In the genomic region with DNA sequence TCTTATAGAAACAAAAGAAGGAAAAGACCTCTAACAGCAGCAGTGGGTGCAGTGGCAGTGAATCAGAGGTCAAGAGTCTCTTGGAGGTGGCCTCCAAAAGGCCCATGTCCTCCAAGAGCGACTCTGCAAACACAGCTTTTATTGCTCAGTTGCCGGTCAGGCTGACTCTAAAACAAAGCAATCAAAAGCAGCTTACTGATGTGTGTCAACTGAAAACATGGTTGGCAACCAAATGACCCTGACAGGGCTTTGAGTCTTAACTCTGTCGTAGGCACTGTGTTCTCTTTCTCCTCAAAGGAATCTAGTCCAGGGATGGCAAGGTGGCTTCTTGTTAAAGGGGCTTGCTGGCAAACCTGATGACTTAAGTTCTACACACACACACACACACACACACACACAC, we compare ENCODE assay signal across 32 mouse cellular contexts. TPM values are rescaled to one million over a fixed set of nuclear protein-coding genes. Genes with fewer than 3 reads are reported as not detected.
DNase-seq lines count a peak whose midpoint lies in the region; ATAC-seq and TF ChIP-seq lines count a peak whose summit lies in the region.
"Had no signal": no experiment of that assay in that cellular context is flagged by ENCODE, and none has a peak within 500 bp of the region (broad histone marks: within the 10 kb centered on the region; RNA-seq: fewer than 3 reads in every experiment).

No protein-coding gene starts in this region.

- no peak for TF ChIP-seq EP300 in ES-Bruce4 (IDR thresholded peaks at IDR 0.05; ENCODE audit: insufficient read depth, low read depth, low read length)

- WGBS in intestine, embryonic 15.5 days, result 48% methylated on average over 3 of the region's 3 CpGs

- no peaks in the 10 kb centered on the region for H3K4me1 ChIP-seq in ES-Bruce4 (ENCODE audit: control insufficient read depth, insufficient read depth, low read length)
- H3K4me1 ChIP-seq in intestine, embryonic 15.5 days (replicated peaks), result 0 out of 2 replicates have a peak, but pooled peaks cover 5% of the 10 kb centered on the region
- H3K4me1 ChIP-seq: forebrain, embryonic 15.5 days; hindbrain, embryonic 15.5 days; liver, embryonic 15.5 days; lung, embryonic 15.5 days; megakaryocyte, embryonic 14.5 days; midbrain, embryonic 13.5 days; neural tube, embryonic 15.5 days had no signal

- no peak overlapping the region for H3K4me3 ChIP-seq in ES-Bruce4 (ENCODE audit: low read depth, low read length)
- no peak overlapping the region for H3K4me3 ChIP-seq in intestine, embryonic 15.5 days (replicated peaks)
- H3K4me3 ChIP-seq: embryonic facial prominence, embryonic 13.5 days; forebrain, embryonic 10.5 days; forebrain, embryonic 15.5 days; hindbrain, embryonic 10.5 days; hindbrain, embryonic 15.5 days; layer of hippocampus, adult 2 months; left cerebral cortex, adult 2 months; limb, embryonic 12.5 days; liver, embryonic 15.5 days; lung, embryonic 15.5 days; megakaryocyte, embryonic 14.5 days; midbrain, embryonic 13.5 days; neural tube, embryonic 15.5 days had no signal

- peak; percentile 44 to 85 for DNase-seq in adrenal gland, adult (ENCODE audit: inconsistent age in 2 of 2, low spot score in 1 of 2)
- DNase-seq in adrenal gland, postnatal 10 days, result no peak
- DNase-seq in kidney, adult 9 months, result peak; percentile 32
- DNase-seq in kidney, adult 8-10 months, result no peak
- no peak for DNase-seq in testis, postnatal 14 days (ENCODE audit: low spot score)
- DNase-seq in gastrocnemius, adult 8-10 months (ENCODE audit: low spot score in 2 of 2), result no peak
- DNase-seq: cerebellum, adult 18-20 months; cerebellum, postnatal 10 days; heart, postnatal 14 days; lung, postnatal 4 days; right cerebral cortex, adult 18-20 months; thymus, adult 2 months; thymus, postnatal 36 days had no signal

- ATAC-seq in intestine, embryonic 15.5 days, result peak; percentile 64
- ATAC-seq: forebrain, embryonic 15.5 days; inflammation-experienced regulatory T-cells, adult 6 months; midbrain, embryonic 13.5 days had no signal

- H3K36me3 ChIP-seq in ES-Bruce4 (ENCODE audit: control insufficient read depth, insufficient read depth, low read length, poor library complexity, severe bottlenecking), result no peaks in the 10 kb centered on the region
- no peaks in the 10 kb centered on the region for H3K36me3 ChIP-seq in intestine, embryonic 15.5 days
- H3K36me3 ChIP-seq: embryonic facial prominence, embryonic 13.5 days; forebrain, embryonic 10.5 days; forebrain, embryonic 15.5 days; G1E; hindbrain, embryonic 10.5 days; hindbrain, embryonic 15.5 days; limb, embryonic 12.5 days; liver, embryonic 15.5 days; lung, embryonic 15.5 days; midbrain, embryonic 13.5 days; neural tube, embryonic 15.5 days had no signal

- no peaks in the 10 kb centered on the region for H3K9me3 ChIP-seq in ES-Bruce4 (replicated peaks; ENCODE audit: control insufficient read depth, insufficient read depth, low read length, poor library complexity, severe bottlenecking)
- H3K9me3 ChIP-seq in intestine, embryonic 15.5 days, result no peaks in the 10 kb centered on the region
- H3K9me3 ChIP-seq: embryonic facial prominence, embryonic 13.5 days; forebrain, embryonic 10.5 days; forebrain, embryonic 15.5 days; hindbrain, embryonic 10.5 days; hindbrain, embryonic 15.5 days; limb, embryonic 12.5 days; liver, embryonic 15.5 days; lung, embryonic 15.5 days; midbrain, embryonic 13.5 days; neural tube, embryonic 15.5 days had no signal

- no peak for TF ChIP-seq CTCF in ES-Bruce4 (IDR thresholded peaks at IDR 0.05; ENCODE audit: low read depth, low read length)

- no peak overlapping the region for H3K9ac ChIP-seq in ES-Bruce4 (ENCODE audit: low read depth, poor library complexity, severe bottlenecking)
- no peak overlapping the region for H3K9ac ChIP-seq in intestine, embryonic 15.5 days
- H3K9ac ChIP-seq: embryonic facial prominence, embryonic 13.5 days; forebrain, embryonic 15.5 days; hindbrain, embryonic 15.5 days; limb, embryonic 12.5 days; liver, embryonic 15.5 days; lung, embryonic 15.5 days; midbrain, embryonic 13.5 days; neural tube, embryonic 15.5 days had no signal

- 0 out of 2 replicates have a peak overlapping the region, but pooled peaks have one; percentile 17 for H3K27ac ChIP-seq in ES-Bruce4 (ENCODE audit: insufficient read depth, low read length)
- no peak overlapping the region for H3K27ac ChIP-seq in intestine, embryonic 15.5 days
- H3K27ac ChIP-seq: embryonic facial prominence, embryonic 13.5 days; forebrain, embryonic 10.5 days; forebrain, embryonic 15.5 days; hindbrain, embryonic 10.5 days; hindbrain, embryonic 15.5 days; layer of hippocampus, adult 2 months; left cerebral cortex, adult 2 months; limb, embryonic 12.5 days; liver, embryonic 15.5 days; lung, embryonic 15.5 days; midbrain, embryonic 13.5 days; neural tube, embryonic 15.5 days; stomach, postnatal 0 days had no signal

- no peak for TF ChIP-seq POLR2A in ES-Bruce4 (IDR thresholded peaks at IDR 0.05; ENCODE audit: insufficient read depth, low read length)

- H3K4me2 ChIP-seq in intestine, embryonic 15.5 days (replicated peaks), result no peak overlapping the region
- H3K4me2 ChIP-seq: forebrain, embryonic 15.5 days; hindbrain, embryonic 15.5 days; limb, embryonic 12.5 days; liver, embryonic 15.5 days; lung, embryonic 15.5 days; midbrain, embryonic 13.5 days; neural tube, embryonic 15.5 days had no signal

- no peaks in the 10 kb centered on the region for H3K27me3 ChIP-seq in ES-Bruce4 (ENCODE audit: control insufficient read depth, insufficient read depth, low read length, poor library complexity, severe bottlenecking)
- no peaks in the 10 kb centered on the region for H3K27me3 ChIP-seq in intestine, embryonic 15.5 days (replicated peaks)
- H3K27me3 ChIP-seq: CH12.LX; embryonic facial prominence, embryonic 13.5 days; forebrain, embryonic 15.5 days; hindbrain, embryonic 15.5 days; limb, embryonic 12.5 days; liver, embryonic 15.5 days; lung, embryonic 15.5 days; neural tube, embryonic 15.5 days had no signal

RNA-seq across cellular contexts. Expression of gene Tgif1, which starts 43.6 kb away (rescaled TPM):
- 10 to 100 TPM; 35.7 to 51.8 TPM for total RNA-seq in adrenal gland, postnatal 10 days (2021)
- 218 and 227 TPM in 2 replicates for polyA plus RNA-seq in ES-Bruce4 (2011; ENCODE audit: insufficient read depth, insufficient read length, low read depth, missing spikeins)
- 46.9 and 56.5 TPM in 2 replicates for polyA plus RNA-seq in intestine, embryonic 15.5 days (2015; fragmentation: Nextera tagmentation; extraction: Ambion mirVana)
- total RNA-seq in gastrocnemius, adult 8-10 months (2022), result 1 to 10 TPM; 5.6 to 7.2 (median 5.9) TPM

Comparison
In these comparisons a context has a peak if more than half of its experiments do, and no peak if none do; other contexts are left out.
1. DNase-seq: peak in adrenal gland, adult (2 of 2) and kidney, adult 9 months (single experiment); none in adrenal gland, postnatal 10 days (single experiment), kidney, adult 8-10 months (0 of 2), testis, postnatal 14 days (single experiment) and gastrocnemius, adult 8-10 months (0 of 2).
2. RNA of gene Tgif1, which starts 43.6 kb away (total RNA-seq): 35.7 to 51.8 TPM in adrenal gland, postnatal 10 days; 5.6 to 7.2 TPM in gastrocnemius, adult 8-10 months; every median in the first group is over 4 times any median in the second.